Mouse (Mus musculus): ENCODE data around the gene Cyp4a32.
"Not testable (repeated sequence)": the region's sequence is repeated elsewhere in the genome, so short reads cannot be mapped to it uniquely, and the experiment has no call there.

The Cyp4a32 gene

DNA sequence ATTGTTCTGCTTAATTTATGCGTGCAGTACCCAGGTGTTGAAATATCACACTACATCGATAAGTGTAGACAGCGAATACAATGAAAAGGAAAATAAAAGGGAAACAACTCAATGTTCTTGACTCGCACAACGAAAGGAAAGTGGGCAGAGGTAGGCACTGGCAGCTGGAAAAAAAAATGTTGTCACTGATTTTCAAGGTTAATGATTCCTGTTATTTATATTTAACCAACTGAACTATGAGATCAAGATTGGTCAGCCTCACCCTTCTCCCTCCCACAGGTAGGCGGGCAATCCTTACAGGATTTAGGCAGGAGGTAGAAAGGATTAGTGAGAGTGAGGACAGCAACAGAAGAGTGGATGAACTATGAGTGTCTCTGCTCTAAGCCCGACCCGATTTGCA lies at the start of gene Cyp4a32:
Gene Cyp4a32 (plus strand): TSS at position 359 of the 400 bp plus-strand sequence.
- DNase-seq (ENCODE audit: extremely low read depth, insufficient read length, low spot score), result not testable (repeated sequence)

DNA sequence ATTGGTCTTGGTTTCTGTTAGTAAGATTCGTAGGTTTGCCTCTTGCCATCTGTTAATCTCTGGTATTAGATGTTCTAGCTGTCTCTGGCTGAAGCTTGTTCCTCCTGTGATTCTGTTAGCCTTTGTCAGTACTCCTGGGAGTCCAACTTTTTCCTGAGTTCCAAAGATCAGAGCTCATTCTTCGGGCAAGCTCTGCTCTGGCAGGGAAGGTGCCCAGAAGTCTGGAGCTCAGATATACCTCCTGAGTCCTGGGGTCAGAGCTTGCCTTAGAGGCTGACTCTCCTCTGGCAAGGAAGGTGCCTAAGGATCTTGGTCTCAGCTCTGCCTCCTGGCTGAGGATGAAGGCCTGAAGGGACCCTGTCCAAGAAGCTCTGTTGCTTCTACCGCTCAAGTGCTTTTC lies 48.0 kb upstream of the Cyp4a32 start:
- DNase-seq (ENCODE audit: extremely low read depth, insufficient read length, low spot score), result no peak

GRCm38 (mm10) chr4:115555513-115555912 lies 45.3 kb upstream of the Cyp4a32 start:
- no peak for DNase-seq (ENCODE audit: extremely low read depth, insufficient read length, low spot score)

GRCm38 (mm10) chr4:115557861-115558561 lies 42.8 kb upstream of the Cyp4a32 start:
- DNase-seq (ENCODE audit: extremely low read depth, insufficient read length, low spot score), result no peak

DNA sequence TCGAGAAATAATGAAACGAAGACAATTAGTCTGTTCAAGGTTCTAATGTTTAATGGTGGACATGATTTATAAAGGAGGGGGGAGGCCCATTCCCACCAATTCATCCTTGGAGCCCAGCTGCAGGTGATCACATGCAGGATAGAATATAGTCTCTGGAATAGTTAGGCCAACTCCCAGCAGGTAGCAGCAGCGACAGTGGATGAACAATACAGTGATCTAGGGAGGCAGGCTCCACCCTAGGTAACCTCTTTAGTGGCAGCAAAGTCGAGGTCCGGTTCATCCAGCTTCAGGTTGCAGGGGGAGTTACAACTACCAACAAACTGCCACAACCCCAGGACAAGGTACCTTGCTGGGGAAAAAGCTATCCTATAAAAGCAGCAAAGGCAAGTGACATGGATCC lies 39.5 kb upstream of the Cyp4a32 start:
- DNase-seq (ENCODE audit: extremely low read depth, insufficient read length, low spot score), result not testable (repeated sequence)

- DNase-seq (ENCODE audit: extremely low read depth, insufficient read length, low spot score), result no peak
Measured at GRCm38 (mm10) chr4:115563401-115563800, 37.4 kb upstream of the Cyp4a32 start, which contains the start of gene Cyp4a31. Gene Cyp4a31 (plus strand): TSS chr4:115563649.

DNA sequence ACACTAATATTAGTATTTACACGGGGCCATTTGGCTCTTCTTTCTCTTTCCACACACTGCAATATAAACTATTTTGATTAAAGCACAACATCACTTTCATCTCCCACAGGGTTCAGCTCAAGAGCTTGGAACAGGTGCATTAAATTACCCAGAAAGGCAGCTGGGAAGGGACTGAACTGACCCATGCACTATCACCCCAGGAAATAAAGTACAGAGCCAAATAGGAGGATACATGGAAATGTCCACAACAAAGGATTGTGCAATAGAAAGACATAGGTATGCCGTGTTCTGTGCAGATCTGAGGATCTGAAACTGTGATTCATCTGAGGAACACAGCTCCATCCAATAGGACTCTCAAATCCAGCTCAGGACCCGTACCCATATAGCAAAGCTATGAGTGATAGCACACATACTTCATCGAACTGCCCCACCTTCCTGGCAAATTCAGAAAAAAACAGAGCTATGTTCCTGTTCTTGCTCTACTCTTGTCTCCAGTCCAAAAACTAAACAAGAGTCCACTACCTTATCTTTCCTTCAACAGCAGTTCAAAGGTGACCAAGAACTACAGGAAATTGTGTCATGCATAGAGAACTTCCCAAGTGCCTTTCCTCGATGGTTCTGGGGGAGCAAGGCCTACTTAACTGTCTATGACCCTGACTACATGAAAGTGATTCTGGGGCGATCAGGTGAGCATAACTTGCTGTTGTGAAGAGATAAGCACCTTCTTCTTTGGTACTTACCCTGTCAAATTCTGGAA lies 36.1 kb upstream of the Cyp4a32 start:
- not testable (repeated sequence) for DNase-seq (ENCODE audit: extremely low read depth, insufficient read length, low spot score)

DNA sequence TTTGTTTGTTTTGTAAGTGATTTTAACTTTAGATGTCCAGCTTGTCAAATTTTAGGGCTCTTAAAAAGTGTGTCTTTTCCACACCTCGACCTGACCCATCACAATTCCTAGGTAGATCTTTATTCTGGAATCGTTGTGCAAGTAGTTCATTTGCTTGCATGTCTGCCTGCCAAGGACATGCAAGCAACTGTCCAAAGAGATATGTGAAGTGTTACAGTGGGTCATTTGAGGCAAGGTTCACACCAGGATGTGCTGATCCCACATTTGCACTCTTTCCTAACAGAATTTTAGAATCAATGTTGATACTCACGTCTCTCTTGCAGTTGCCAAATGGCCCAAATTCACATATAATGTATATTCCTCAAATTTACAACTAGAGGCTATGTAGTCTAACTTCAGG lies 25.5 kb upstream of the Cyp4a32 start:
- DNase-seq (ENCODE audit: extremely low read depth, insufficient read length, low spot score), result no peak

GRCm38 (mm10) chr4:115575776-115576175 lies 25.0 kb upstream of the Cyp4a32 start:
- DNase-seq (ENCODE audit: extremely low read depth, insufficient read length, low spot score), result no peak

GRCm38 (mm10) chr4:115583036-115583435 lies 17.7 kb upstream of the Cyp4a32 start:
- no peak for DNase-seq (ENCODE audit: extremely low read depth, insufficient read length, low spot score)

GRCm38 (mm10) chr4:115596357-115596756 lies 4.4 kb upstream of the Cyp4a32 start:
- no peak for DNase-seq (ENCODE audit: extremely low read depth, insufficient read length, low spot score)

GRCm38 (mm10) chr4:115596824-115597336 lies 3.9 kb upstream of the Cyp4a32 start:
- DNase-seq (ENCODE audit: extremely low read depth, insufficient read length, low spot score), result no peak

GRCm38 (mm10) chr4:115614005-115614404 lies 13.2 kb downstream of the Cyp4a32 start:
- DNase-seq (ENCODE audit: extremely low read depth, insufficient read length, low spot score), result no peak

DNA sequence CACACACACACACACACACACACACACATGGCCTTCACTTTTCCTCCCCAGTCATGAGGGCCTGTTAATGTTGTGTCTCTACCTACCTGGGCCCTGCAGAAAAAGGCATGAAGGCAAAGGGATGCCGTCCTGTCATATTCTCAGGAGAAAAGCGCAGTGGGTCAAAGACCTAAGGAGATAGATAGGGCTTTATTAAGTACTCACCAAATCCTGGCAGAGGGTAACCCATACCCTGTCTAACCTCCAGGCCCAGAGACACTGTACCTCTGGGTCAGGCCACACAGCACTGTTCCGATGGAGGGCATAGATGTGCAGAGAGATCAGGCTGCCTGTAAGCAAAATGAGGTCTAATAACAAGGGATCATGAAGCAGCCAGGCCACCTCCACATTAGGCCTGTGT lies 24.8 kb downstream of the Cyp4a32 start:
- not testable (repeated sequence) for DNase-seq (ENCODE audit: extremely low read depth, insufficient read length, low spot score)

DNA sequence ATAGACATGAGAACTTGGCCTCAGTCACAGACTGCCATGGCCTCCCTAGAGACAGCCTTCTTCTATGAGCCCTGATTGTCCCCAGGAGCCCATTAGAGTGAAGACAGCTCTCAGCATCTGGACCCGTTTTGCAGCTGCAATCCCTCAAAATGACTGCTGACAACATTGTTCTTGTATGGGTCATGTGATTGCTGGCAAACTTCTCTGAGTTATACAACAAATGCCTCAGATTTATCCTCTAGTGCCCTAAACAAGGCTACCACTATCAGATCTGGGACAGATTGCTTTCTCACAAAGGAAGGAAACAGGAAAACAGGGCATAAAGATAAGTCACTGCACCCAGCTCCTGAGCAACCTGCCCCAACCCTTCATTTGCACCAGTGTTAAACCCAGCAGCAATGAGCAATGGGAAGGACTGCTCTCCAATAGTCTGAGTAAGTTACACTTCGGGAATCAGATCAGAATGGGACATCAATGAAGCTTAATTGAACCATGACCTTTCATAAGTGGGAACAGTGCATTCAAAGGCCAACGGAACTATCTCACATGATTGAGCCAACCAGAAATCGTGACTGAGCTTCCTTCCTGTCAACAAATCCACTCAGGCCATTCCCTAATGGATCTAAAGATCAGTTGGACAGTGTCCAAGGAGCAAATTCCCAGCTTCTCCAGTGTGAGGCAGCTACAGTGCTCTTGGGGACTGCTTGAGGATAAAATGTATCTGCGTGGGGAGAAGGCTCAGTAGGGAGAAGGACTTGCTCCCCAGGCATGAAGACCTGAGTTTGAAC lies 42.4 kb downstream of the Cyp4a32 start:
- no peak for DNase-seq (ENCODE audit: extremely low read depth, insufficient read length, low spot score)

GRCm38 (mm10) chr4:115645371-115645770 lies 44.6 kb downstream of the Cyp4a32 start:
- DNase-seq (ENCODE audit: extremely low read depth, insufficient read length, low spot score), result no peak

DNA sequence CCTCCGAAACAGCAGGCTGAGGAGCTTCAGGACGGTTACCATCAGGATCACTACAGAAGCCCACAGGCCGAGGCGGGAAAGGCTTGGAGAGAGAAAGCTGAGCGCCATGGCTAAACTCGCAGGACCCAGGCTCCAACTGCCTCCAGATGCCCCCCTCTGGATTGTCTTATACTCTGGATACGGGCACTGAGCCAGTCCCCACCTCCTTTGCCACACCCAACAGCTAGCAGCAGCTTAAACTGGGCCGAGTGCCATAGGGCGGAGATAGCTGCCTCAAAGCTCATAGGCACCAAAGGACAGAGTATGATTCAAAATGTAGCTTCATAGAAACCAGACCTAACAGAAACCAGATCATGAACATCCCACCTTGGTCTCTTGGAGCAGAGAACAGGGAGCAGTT lies 46.8 kb downstream of the Cyp4a32 start, which contains the start of gene Cyp4b1:
Gene Cyp4b1 (minus strand): TSS at position 144 of the 400 bp plus-strand sequence.
- peak; percentile 6 for DNase-seq (ENCODE audit: extremely low read depth, insufficient read length, low spot score)

GRCm38 (mm10) chr4:115648752-115649151 lies 48.0 kb downstream of the Cyp4a32 start:
- no peak for DNase-seq (ENCODE audit: extremely low read depth, insufficient read length, low spot score)

DNA sequence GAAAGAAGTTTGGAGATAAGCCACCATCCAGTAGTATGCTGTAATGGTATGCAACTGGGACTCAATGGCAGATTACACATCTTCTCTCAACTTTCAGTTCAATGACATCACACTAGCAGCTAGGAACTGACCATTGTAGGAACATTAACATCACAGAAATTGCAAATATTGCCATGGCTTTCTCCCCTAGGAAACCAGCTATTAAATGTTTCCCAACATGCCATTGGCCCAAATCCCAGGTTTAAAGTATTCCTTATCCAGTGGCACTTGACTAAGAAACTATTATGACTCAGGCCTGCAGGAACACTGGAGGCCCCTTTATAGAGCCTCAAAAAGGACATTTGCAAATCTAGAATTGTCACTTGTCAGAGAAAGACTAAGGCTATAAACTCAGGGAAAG lies 48.6 kb downstream of the Cyp4a32 start:
- no peak for DNase-seq (ENCODE audit: extremely low read depth, insufficient read length, low spot score)

DNA sequence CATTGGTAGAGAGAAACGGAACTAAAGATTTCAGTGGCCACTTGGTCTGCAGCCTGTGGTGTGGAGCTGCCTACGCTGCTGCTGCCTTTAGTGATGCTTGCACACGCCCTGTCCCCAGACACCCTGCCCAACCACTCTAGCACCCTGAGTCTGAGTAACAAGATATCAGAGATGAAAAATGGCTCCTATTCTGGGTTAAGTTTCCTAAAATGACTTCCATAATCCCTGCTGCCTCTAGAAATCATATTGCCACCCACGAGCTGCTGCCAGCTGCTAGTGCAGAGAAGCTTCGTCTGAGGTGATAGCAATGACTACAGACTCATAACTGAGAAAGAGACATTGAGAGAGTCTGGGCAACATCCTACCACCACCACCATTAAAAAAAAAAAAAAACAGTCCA lies 50.1 kb downstream of the Cyp4a32 start:
- no peak for DNase-seq (ENCODE audit: extremely low read depth, insufficient read length, low spot score)
